Mouse (Mus musculus): ENCODE data around the gene Anp32a.

DNA sequence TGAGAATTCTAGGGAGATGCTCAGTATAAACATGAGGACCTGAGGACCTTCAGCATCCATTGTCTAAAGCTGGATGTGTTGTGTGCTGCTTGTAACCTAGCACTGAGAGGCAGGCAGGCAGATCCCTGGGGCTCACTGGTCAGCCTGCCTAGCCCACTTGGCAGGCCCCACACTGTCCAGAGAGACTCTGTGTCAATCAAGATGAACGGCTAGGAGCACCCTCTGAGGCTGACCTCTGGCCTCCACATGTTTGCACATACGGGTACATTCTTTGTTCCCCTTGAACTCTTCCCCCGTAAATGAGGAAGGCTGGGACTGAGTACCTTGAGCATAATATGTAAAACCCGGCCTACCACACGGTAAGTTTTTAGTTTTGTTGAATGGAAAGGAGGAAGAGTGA is 39.3 kb downstream of the Anp32a start:
- TF ChIP-seq CTCF (IDR thresholded peaks at IDR 0.05; ENCODE audit: borderline replicate concordance, extremely low read depth, insufficient read depth, insufficient read length) (no peak), POLR2A (IDR thresholded peaks at IDR 0.05; ENCODE audit: borderline replicate concordance, extremely low read depth, insufficient read depth, insufficient read length, poor library complexity, severe bottlenecking) (no peak)

Data from brain, embryonic 14.5 days (tissue).